Mouse (Mus musculus) c-Kit-positive CD71-positive TER-119-positive erythroid progenitor cells, embryonic 14.5 days (primary cell): ENCODE data around the gene Opcml.

Experiments used
- DNase-seq: peaks from one replicate; pipeline ENCODE4 v3.0.0-alpha.2; 2013; ENCODE audit warnings: low spot score

The Opcml gene

DNA sequence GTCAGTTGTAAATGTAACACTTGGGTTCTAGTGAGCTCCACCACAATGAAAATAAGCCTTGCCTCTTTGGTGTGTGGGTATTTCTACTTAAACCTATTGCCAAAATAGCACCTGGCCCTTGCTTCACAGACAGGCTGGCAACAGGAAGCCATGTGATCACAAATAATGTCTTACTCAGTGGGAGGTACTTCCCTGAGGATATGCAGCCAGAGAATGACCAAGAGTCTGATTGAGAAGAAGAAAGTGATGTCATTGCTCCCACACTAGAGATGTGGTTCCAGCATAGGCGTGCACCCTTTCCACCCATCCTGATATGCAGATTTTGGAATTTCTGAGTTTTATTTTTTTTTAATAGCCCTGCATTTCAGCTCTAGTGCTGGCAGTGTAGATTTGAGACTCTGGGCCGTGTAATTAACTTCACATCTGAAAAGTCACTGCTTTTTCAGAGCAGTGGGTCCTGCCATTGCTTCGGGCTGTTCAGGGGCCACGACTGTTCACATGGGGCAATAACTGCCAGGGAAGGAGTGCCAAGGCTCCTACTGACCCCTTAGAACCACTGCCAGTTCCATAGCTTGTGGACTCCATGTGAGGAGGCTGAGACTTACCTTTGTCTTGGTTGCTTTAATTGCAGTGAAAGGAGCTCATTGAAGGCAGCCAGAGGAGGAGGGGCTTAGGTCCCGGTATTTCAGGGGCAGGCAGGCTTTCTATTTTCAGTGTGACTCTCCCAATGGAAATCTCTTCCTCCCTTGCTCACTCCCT lies 649.0 kb downstream of the Opcml start:
- DNase-seq = no peak

GRCm38 (mm10) chr9:28440192-28440795 lies 649.7 kb downstream of the Opcml start:
- DNase-seq = no peak

DNA sequence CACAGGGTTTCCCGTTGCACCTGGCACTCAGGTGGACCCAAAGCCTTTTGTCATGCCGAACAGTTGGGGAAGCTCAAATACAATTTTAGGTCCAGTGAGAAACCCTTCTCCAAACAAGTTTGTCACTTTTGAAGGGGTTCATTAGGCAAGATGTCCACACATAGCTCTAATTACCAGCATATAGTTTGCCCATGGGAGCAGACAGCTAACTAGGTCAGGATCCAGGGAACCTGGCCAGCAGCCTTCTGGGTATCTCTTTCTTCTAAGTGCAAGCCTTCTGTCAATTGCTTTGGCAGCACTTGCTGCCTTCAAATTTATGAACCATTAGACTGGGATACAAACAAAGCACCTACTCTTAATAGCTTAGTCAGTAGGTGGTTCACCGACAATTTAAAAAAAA lies 653.9 kb downstream of the Opcml start:
- no peak for DNase-seq

- DNase-seq = no peak
Observed at GRCm38 (mm10) chr9:28444972-28445371, 654.4 kb downstream of the Opcml start.

DNA sequence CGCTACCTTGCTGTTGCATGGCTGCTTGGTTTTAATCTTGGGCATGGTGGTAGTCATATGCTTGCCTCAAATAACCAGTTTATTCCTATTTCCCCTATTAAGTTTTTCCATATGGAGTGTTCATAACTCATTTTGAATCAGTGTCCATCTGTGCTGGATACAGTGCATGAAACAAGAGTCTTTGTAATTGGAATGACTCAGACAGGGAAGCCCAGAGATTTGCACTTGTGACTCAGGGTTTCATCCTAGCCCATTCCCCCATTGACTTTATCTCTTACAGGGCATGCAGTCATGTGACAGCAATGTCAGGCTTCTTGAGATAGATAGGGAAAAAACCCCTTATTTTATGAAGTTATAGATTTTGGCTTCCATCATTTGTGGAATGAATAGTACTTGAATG lies 655.3 kb downstream of the Opcml start:
- no peak for DNase-seq

- no peak for DNase-seq
Observed at GRCm38 (mm10) chr9:28446278-28447064, 655.9 kb downstream of the Opcml start.

DNA sequence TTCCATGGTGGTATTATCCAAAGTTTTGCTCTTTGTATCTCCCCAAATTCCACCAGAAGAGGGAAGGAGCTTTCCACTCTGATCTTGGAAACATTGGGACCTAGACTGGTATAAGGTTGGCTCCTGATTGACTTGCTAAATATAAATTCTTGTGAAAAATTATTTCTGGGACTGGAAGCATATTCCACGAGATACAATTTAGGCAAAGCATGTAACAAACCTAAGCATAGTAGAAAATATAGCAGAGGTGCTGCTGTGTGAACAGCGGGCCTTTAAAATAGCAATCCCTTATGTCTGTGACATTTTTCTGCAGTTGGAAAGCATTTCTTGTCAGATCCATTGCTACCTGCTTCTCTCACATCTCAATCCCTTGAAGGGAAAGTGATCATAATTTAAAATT lies 661.9 kb downstream of the Opcml start:
- no peak for DNase-seq

GRCm38 (mm10) chr9:28453062-28453461 lies 662.5 kb downstream of the Opcml start:
- DNase-seq = no peak

DNA sequence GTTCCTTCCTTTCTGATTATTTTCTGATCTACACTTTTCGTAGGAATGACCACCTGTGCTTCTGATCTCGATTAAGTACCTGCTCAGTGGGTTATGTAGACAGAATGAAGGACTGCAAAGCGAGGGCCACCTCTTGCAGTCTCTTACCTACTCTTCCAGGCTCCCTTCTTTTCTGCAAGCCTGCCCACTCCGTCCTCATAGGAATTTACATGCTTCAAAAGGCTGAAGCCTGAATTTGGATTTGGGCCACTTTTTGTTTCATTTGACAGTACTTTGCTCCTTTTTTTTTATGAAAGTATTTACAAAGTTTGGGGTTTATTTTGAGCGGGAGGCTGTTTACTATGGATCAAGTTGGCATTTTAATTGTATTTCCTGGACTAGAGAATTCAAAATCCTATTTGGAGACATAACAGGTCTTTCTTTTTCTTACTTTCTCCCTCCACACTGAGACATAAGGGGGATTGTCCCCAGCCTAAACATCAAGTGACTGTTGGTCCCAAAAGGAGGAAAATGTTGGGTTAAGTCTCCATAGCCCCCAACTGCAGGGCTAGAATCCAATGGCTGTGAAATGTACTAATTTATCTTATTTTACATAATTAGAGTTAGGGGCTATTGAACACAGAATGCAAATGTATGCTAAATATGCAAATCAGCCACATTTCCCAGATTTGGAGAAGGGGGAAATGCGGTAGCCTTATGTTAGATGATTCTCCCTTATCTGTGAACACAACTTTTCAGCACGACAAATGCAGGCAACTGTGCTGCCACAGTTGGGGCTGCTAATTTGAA lies 667.6 kb downstream of the Opcml start:
- DNase-seq = no peak

DNA sequence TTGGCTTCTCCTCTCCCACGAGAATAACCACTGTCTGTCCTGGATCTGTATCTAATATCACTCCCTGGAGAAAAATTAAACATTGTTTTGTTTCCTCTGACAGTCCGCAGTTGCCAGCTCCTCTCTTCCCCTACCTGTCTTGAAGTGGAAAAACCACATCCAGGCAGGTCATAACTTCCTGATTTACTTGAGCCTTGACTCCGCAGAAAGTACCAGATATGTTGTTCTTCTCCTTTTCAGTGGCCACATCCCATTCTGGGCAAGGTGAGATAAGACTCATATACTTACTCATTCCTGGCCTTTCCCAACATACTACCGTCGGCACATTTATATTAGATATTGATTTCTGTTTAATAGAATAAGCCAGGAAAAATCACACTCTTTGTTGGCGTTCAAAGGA lies 673.0 kb downstream of the Opcml start:
- DNase-seq = no peak

GRCm38 (mm10) chr9:28469419-28469818 lies 678.8 kb downstream of the Opcml start:
- no peak for DNase-seq

GRCm38 (mm10) chr9:28471501-28471900 lies 680.9 kb downstream of the Opcml start:
- no peak for DNase-seq

DNA sequence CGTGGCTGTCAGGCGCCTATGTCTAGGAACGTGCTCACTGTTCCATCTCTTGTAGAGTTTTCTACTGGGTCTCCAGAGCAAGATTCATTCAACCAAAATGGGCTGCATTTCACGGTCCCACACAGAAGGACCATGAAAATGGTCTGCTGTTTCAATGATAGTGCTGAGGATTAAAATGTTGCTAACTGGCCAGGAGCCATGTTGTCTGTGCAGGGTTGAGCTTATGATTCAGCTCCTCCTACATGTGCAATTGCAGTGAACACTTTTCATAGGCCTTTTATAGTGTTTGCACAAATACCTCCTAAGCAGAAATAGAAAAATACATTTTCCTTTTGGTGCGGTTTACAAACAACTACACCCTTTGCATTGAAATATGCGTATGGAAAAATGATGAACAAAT lies 684.0 kb downstream of the Opcml start:
- no peak for DNase-seq

DNA sequence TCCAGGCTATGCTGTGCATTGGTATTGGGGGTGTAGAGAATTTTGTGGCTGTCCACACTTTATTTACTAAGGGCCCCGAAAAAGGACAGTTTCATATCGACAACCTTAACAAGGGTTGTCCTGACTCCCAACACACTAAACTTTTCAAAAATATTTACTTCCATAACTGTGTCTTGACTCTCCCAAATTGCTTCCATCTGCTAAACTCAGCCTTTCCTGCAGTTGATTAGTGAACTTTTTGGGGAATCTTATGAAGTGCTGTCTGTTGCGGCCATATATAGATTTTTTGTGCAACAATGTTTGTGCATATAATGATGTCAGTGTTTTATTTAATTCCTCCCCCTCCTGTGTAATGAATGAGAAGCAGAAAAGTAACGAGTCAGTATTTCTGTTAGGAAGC lies 690.7 kb downstream of the Opcml start:
- no peak for DNase-seq

DNA sequence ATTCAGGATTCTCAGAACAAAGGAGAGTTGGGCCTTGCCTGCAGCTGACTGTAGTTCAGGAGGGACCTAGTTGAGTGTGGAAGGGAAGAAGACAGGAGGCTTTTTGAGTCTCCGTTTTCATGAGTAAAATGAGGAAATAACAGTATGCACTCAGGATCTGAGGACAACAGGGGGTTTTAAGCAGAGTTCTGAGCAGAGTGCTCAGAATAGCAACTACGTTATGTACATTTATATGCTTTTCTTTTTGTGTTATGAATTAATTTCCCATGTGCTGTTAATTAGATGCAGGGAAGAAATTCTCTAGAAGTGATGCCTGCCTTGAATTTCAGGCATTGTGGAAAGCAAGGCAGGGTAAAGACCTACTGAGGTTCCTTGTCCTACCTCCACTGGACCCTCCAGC lies 697.9 kb downstream of the Opcml start:
- no peak for DNase-seq

- no peak for DNase-seq
Observed at GRCm38 (mm10) chr9:28489828-28490227, 699.3 kb downstream of the Opcml start.

- DNase-seq = no peak
Observed at GRCm38 (mm10) chr9:28490410-28490809, 699.8 kb downstream of the Opcml start.

GRCm38 (mm10) chr9:28499841-28500794 lies 709.5 kb downstream of the Opcml start:
- no peak for DNase-seq

DNA sequence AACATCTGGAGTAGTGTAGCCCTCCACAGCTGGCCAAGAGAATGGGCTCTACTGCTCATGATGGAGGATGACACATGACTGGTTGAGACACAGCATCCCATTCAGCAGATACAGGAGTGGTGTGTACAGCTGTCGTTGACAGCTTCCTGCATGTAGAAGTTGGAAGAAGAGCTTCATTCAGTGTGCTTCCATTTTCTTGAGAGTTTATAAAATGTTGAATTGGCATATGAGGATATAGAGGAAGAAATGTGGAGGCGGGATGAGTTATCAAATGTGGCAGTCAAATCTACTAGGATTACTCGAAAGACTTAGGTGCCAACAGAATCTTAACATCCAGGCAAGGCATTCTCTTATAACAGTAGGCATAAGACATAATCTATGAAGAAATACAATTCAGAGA lies 723.3 kb downstream of the Opcml start:
- no peak for DNase-seq

DNA sequence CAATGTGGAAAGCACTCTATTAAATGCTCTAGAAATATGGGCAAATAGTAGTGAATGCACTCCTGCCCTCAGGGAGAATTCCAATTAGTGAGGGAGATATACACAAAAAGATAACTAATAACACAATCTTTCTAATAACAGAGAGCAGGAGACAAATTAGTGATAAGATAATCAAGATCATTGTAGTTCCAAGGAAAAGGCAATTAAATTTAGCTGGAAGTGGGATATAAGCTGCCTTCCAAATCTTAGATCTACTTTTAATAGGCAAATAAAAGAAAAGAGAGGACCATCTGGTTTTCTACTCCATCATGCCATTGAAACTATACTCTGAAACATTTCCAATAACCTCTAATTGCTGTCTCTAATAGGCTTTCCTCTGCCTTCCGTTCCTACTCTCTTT lies 742.6 kb downstream of the Opcml start:
- no peak for DNase-seq

- DNase-seq = no peak
Observed at GRCm38 (mm10) chr9:28535006-28535405, 744.4 kb downstream of the Opcml start.
